Mouse (Mus musculus) 416B (cell line): ENCODE data around the gene Ucp1.
"Not testable (repeated sequence)": the region's sequence is repeated elsewhere in the genome, so short reads cannot be mapped to it uniquely, and the experiment has no call there.

ENCODE experiments used
- DNase-seq: peaks from one replicate; pipeline ENCODE4 v3.0.0; 2011; ENCODE audit warnings: low read depth

Ucp1 gene

GRCm38 (mm10) chr8:83290176-83290575 is at the start of gene Ucp1:
Ucp1 (plus strand) TSS chr8:83290352.
- no peak for DNase-seq

- DNase-seq, result no peak
Observed at GRCm38 (mm10) chr8:83244151-83244550, 46.0 kb upstream of the Ucp1 start.

GRCm38 (mm10) chr8:83250858-83251257 is 39.3 kb upstream of the Ucp1 start:
- DNase-seq, result no peak

- no peak for DNase-seq
Observed at GRCm38 (mm10) chr8:83251362-83252246, 38.5 kb upstream of the Ucp1 start.

GRCm38 (mm10) chr8:83252791-83253190 is 37.4 kb upstream of the Ucp1 start:
- no peak for DNase-seq

GRCm38 (mm10) chr8:83257631-83258030 is 32.5 kb upstream of the Ucp1 start:
- DNase-seq, result no peak

- DNase-seq, result peak; percentile 73
Observed at GRCm38 (mm10) chr8:83260418-83261215, 29.5 kb upstream of the Ucp1 start.

- DNase-seq, result no peak
Observed at GRCm38 (mm10) chr8:83271172-83271571, 19.0 kb upstream of the Ucp1 start.

- DNase-seq, result no peak
Observed at GRCm38 (mm10) chr8:83272464-83272863, 17.7 kb upstream of the Ucp1 start.

- DNase-seq, result no peak
Observed at GRCm38 (mm10) chr8:83274470-83274869, 15.7 kb upstream of the Ucp1 start.

GRCm38 (mm10) chr8:83278431-83278830 is 11.7 kb upstream of the Ucp1 start:
- DNase-seq, result peak; percentile 49

GRCm38 (mm10) chr8:83285391-83285790 is 4.8 kb upstream of the Ucp1 start:
- no peak for DNase-seq

GRCm38 (mm10) chr8:83297375-83297774 is 7.2 kb downstream of the Ucp1 start:
- DNase-seq, result no peak

- peak; percentile 35 for DNase-seq
Observed at GRCm38 (mm10) chr8:83300135-83300534, 10.0 kb downstream of the Ucp1 start.

- DNase-seq, result no peak
Observed at GRCm38 (mm10) chr8:83304946-83305345, 14.8 kb downstream of the Ucp1 start.

GRCm38 (mm10) chr8:83309836-83310235 is 19.7 kb downstream of the Ucp1 start:
- no peak for DNase-seq

GRCm38 (mm10) chr8:83315084-83315483 is 24.9 kb downstream of the Ucp1 start:
- not testable (repeated sequence) for DNase-seq

- no peak for DNase-seq
Observed at GRCm38 (mm10) chr8:83315691-83316090, 25.5 kb downstream of the Ucp1 start.

GRCm38 (mm10) chr8:83320543-83320942 is 30.4 kb downstream of the Ucp1 start:
- DNase-seq, result no peak

GRCm38 (mm10) chr8:83322374-83322773 is 32.2 kb downstream of the Ucp1 start:
- no peak for DNase-seq

GRCm38 (mm10) chr8:83323056-83323455 is 32.9 kb downstream of the Ucp1 start:
- no peak for DNase-seq

GRCm38 (mm10) chr8:83327889-83328288 is 37.7 kb downstream of the Ucp1 start:
- peak; percentile 12 for DNase-seq

GRCm38 (mm10) chr8:83331567-83331898 is 41.4 kb downstream of the Ucp1 start:
- DNase-seq, result peak; percentile 50
